Mouse (Mus musculus): ENCODE measurements around the gene Icos. TPM values are rescaled to one million over a fixed set of nuclear protein-coding genes. Genes with fewer than 3 reads are reported as not detected.

Gene Icos
- polyA plus RNA-seq, 1 experiment from 2014 or later, result 0.05 TPM

GRCm38 (mm10) chr1:61006229-61006628 is 28.5 kb downstream of the Icos start:
- Histone ChIP-seq H3K9me3 (ENCODE audit: control insufficient read depth, low read length) (no peaks in the 10 kb centered on the region), H3K4me1 (ENCODE audit: control insufficient read depth, insufficient read depth, low read depth, low read length) (no peaks in the 10 kb centered on the region), H3K4me2 (ENCODE audit: low read length) (no peak overlapping the region), H3K9ac (ENCODE audit: low read depth, low read length) (no peak overlapping the region), H3K36me3 (ENCODE audit: control insufficient read depth, insufficient read depth, low read length) (no peaks in the 10 kb centered on the region), H3K4me3 (ENCODE audit: low read length) (no peak overlapping the region), H3K27ac (ENCODE audit: low read depth, low read length) (no peak overlapping the region), H3K27me3 (replicated peaks; ENCODE audit: control insufficient read depth, insufficient read depth, low read length) (no peaks in the 10 kb centered on the region)
- ATAC-seq, result no peak
- WGBS, result 93% methylated on average over 2 of the region's 2 CpGs

DNA sequence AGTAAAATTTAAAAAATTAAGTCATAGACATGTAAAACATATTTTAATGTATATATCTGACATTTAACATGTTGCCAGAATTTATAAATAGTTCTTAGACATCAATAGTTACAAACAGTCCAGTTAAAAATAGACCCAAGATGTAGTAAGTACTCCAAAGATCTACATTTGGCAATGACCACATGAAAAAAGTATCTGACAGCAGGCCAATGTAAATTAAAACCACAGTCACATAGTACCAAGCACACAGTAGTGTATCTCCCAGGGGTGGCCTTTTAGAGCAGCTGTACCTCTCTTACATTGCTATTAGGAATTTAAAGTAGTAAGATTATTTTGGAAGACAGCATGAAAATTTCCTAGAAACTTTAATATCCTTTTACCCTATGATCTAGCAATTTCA is 29.8 kb downstream of the Icos start:
- Histone ChIP-seq H3K4me3 (ENCODE audit: low read length) (no peak overlapping the region), H3K27me3 (replicated peaks; ENCODE audit: control insufficient read depth, insufficient read depth, low read length) (no peaks in the 10 kb centered on the region), H3K9me3 (ENCODE audit: control insufficient read depth, low read length) (no peaks in the 10 kb centered on the region), H3K4me1 (ENCODE audit: control insufficient read depth, insufficient read depth, low read depth, low read length) (no peaks in the 10 kb centered on the region), H3K4me2 (ENCODE audit: low read length) (no peak overlapping the region), H3K27ac (ENCODE audit: low read depth, low read length) (no peak overlapping the region), H3K9ac (ENCODE audit: low read depth, low read length) (no peak overlapping the region), H3K36me3 (ENCODE audit: control insufficient read depth, insufficient read depth, low read length) (no peaks in the 10 kb centered on the region)
- ATAC-seq, result no peak

DNA sequence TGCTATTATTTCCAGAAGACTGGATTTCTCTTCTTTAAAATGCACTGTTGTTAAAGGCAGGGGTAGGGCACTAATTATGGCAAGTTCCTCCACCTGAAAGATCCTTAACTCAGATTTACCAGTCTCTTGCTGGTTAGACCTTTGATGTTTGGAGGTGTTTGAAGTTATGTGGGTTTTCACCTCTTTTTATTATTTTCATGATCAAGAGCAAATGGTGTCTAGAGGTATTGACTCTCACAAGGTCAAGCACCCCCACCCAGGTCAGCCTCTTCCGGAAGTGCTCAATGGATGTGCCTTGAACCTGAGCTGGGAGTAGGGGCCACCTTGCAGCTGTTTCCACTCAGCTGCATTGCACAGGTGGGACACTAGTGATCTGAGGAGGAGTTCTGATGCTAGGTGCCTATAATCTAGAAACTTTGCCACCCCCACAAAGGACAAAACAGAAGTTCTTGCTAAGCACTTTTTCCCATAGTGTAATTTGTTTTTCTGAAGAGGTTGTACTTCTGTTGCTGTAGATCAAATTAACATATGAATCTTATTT is 38.9 kb downstream of the Icos start:
- Histone ChIP-seq H3K9ac (ENCODE audit: low read depth, low read length) (no peak overlapping the region), H3K4me3 (ENCODE audit: low read length) (no peak overlapping the region), H3K36me3 (ENCODE audit: control insufficient read depth, insufficient read depth, low read length) (no peaks in the 10 kb centered on the region), H3K9me3 (ENCODE audit: control insufficient read depth, low read length) (no peaks in the 10 kb centered on the region), H3K4me1 (ENCODE audit: control insufficient read depth, insufficient read depth, low read depth, low read length) (no peaks in the 10 kb centered on the region), H3K4me2 (ENCODE audit: low read length) (no peak overlapping the region), H3K27me3 (replicated peaks; ENCODE audit: control insufficient read depth, insufficient read depth, low read length) (no peaks in the 10 kb centered on the region), H3K27ac (ENCODE audit: low read depth, low read length) (no peak overlapping the region)
- no peak for ATAC-seq
- WGBS, result 78% methylated on average over 1 of the region's 1 CpGs

- Histone ChIP-seq H3K36me3 (ENCODE audit: control insufficient read depth, insufficient read depth, low read length) (no peaks in the 10 kb centered on the region), H3K9me3 (ENCODE audit: control insufficient read depth, low read length) (no peaks in the 10 kb centered on the region), H3K4me1 (ENCODE audit: control insufficient read depth, insufficient read depth, low read depth, low read length) (no peaks in the 10 kb centered on the region), H3K4me3 (ENCODE audit: low read length) (no peak overlapping the region), H3K27me3 (replicated peaks; ENCODE audit: control insufficient read depth, insufficient read depth, low read length) (no peaks in the 10 kb centered on the region), H3K27ac (ENCODE audit: low read depth, low read length) (no peak overlapping the region), H3K4me2 (ENCODE audit: low read length) (no peak overlapping the region), H3K9ac (ENCODE audit: low read depth, low read length) (no peak overlapping the region)
- ATAC-seq, result no peak
- WGBS, result 85% methylated on average over 5 of the region's 5 CpGs
Observed at GRCm38 (mm10) chr1:61026712-61027111, 49.0 kb downstream of the Icos start.

DNA sequence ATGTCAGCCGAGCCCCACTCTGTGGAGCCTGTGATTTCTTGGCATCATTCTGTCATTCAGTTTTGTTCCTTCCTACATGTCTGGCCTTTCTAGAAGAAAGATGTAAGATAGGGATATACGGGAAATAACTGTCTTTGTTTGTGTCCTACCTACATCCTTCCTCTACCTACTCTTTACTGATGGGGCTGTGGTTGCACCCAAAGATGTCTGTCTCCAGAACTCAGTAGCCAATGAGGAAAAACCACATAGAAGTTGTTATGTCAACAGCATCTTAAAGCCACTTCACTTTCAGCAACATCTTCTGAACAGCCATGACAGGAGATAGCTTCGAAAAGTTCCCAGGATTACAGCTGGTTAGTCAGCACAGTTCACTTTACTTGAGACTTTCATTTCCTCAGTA is 49.8 kb downstream of the Icos start:
- Histone ChIP-seq H3K4me1 (ENCODE audit: control insufficient read depth, insufficient read depth, low read depth, low read length) (no peaks in the 10 kb centered on the region), H3K4me2 (ENCODE audit: low read length) (no peak overlapping the region), H3K9ac (ENCODE audit: low read depth, low read length) (no peak overlapping the region), H3K27me3 (replicated peaks; ENCODE audit: control insufficient read depth, insufficient read depth, low read length) (no peaks in the 10 kb centered on the region), H3K4me3 (ENCODE audit: low read length) (no peak overlapping the region), H3K36me3 (ENCODE audit: control insufficient read depth, insufficient read depth, low read length) (no peaks in the 10 kb centered on the region), H3K27ac (ENCODE audit: low read depth, low read length) (no peak overlapping the region), H3K9me3 (ENCODE audit: control insufficient read depth, low read length) (no peaks in the 10 kb centered on the region)
- WGBS, result 94% methylated on average over 3 of the region's 3 CpGs
- ATAC-seq, result no peak

GRCm38 (mm10) chr1:61029919-61030318 is 52.2 kb downstream of the Icos start:
- no peaks in the 10 kb centered on the region for H3K4me1 ChIP-seq (ENCODE audit: control insufficient read depth, insufficient read depth, low read depth, low read length)
- H3K9me3 ChIP-seq (ENCODE audit: control insufficient read depth, low read length), result no peaks in the 10 kb centered on the region
- H3K36me3 ChIP-seq (ENCODE audit: control insufficient read depth, insufficient read depth, low read length), result no peaks in the 10 kb centered on the region
- no peak for ATAC-seq
- no peak overlapping the region for H3K27ac ChIP-seq (ENCODE audit: low read depth, low read length)
- H3K9ac ChIP-seq (ENCODE audit: low read depth, low read length), result no peak overlapping the region
- no peaks in the 10 kb centered on the region for H3K27me3 ChIP-seq (replicated peaks; ENCODE audit: control insufficient read depth, insufficient read depth, low read length)
- H3K4me2 ChIP-seq (ENCODE audit: low read length), result no peak overlapping the region
- WGBS, result 45% methylated on average over 1 of the region's 1 CpGs
- H3K4me3 ChIP-seq (ENCODE audit: low read length), result no peak overlapping the region

GRCm38 (mm10) chr1:61030532-61030931 is 52.8 kb downstream of the Icos start:
- H3K4me3 ChIP-seq (ENCODE audit: low read length), result no peak overlapping the region
- no peak for ATAC-seq

DNA sequence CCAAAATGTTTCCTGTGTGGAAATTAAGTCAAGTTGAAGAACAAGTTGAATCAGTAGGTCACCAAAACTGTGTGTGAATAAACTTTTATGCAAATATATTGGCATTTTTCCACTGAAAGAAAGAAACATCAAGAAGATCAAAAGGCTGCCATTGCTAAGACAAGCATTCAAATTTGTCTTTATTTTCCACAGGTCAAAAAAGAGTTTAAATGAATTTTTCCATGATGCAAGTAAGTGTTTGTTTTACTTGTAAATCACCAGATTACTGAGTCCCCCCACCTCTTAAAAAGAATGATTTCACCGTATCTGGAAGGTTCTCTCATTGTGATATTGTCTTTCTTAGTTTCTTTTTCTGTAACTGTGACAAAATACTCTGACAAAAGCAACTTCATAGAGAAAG is 57.5 kb downstream of the Icos start:
- no peak overlapping the region for H3K9ac ChIP-seq (ENCODE audit: low read depth, low read length)
- H3K27ac ChIP-seq (ENCODE audit: low read depth, low read length), result no peak overlapping the region
- no peaks in the 10 kb centered on the region for H3K4me1 ChIP-seq (ENCODE audit: control insufficient read depth, insufficient read depth, low read depth, low read length)
- H3K9me3 ChIP-seq (ENCODE audit: control insufficient read depth, low read length), result no peaks in the 10 kb centered on the region
- no peak overlapping the region for H3K4me3 ChIP-seq (ENCODE audit: low read length)
- 81% methylated on average over 1 of the region's 1 CpGs for WGBS
- no peak overlapping the region for H3K4me2 ChIP-seq (ENCODE audit: low read length)
- H3K36me3 ChIP-seq (ENCODE audit: control insufficient read depth, insufficient read depth, low read length), result no peaks in the 10 kb centered on the region
- no peaks in the 10 kb centered on the region; the same call in 1 of the 2 replicates for H3K27me3 ChIP-seq (replicated peaks; ENCODE audit: control insufficient read depth, insufficient read depth, low read length)
- ATAC-seq, result no peak

More at GRCm38 (mm10) chr1:61030532-61030931, 52.8 kb downstream of the Icos start:
- Histone ChIP-seq H3K27me3 (replicated peaks; ENCODE audit: control insufficient read depth, insufficient read depth, low read length) (no peaks in the 10 kb centered on the region), H3K9ac (ENCODE audit: low read depth, low read length) (no peak overlapping the region), H3K27ac (ENCODE audit: low read depth, low read length) (no peak overlapping the region), H3K4me1 (ENCODE audit: control insufficient read depth, insufficient read depth, low read depth, low read length) (no peaks in the 10 kb centered on the region), H3K9me3 (ENCODE audit: control insufficient read depth, low read length) (no peaks in the 10 kb centered on the region), H3K36me3 (ENCODE audit: control insufficient read depth, insufficient read depth, low read length) (no peaks in the 10 kb centered on the region), H3K4me2 (ENCODE audit: low read length) (no peak overlapping the region)

- Histone ChIP-seq H3K4me3 (ENCODE audit: low read length) (no peak overlapping the region), H3K4me2 (ENCODE audit: low read length) (no peak overlapping the region), H3K4me1 (ENCODE audit: control insufficient read depth, insufficient read depth, low read depth, low read length) (no peaks in the 10 kb centered on the region), H3K9ac (ENCODE audit: low read depth, low read length) (no peak overlapping the region), H3K36me3 (ENCODE audit: control insufficient read depth, insufficient read depth, low read length) (no peaks in the 10 kb centered on the region), H3K9me3 (ENCODE audit: control insufficient read depth, low read length) (no peaks in the 10 kb centered on the region), H3K27me3 (replicated peaks; ENCODE audit: control insufficient read depth, insufficient read depth, low read length) (no peaks in the 10 kb centered on the region; the same call in 1 of the 2 replicates), H3K27ac (ENCODE audit: low read depth, low read length) (no peak overlapping the region)
- no peak for ATAC-seq
- WGBS, result 67% methylated on average over 4 of the region's 4 CpGs
Observed at GRCm38 (mm10) chr1:61038223-61038622, 60.5 kb downstream of the Icos start.

- 91% methylated on average over 4 of the region's 4 CpGs for WGBS
- Histone ChIP-seq H3K4me3 (ENCODE audit: low read length) (no peak overlapping the region), H3K27me3 (replicated peaks; ENCODE audit: control insufficient read depth, insufficient read depth, low read length) (no peaks in the 10 kb centered on the region; the same call in 1 of the 2 replicates), H3K27ac (ENCODE audit: low read depth, low read length) (no peak overlapping the region), H3K4me1 (ENCODE audit: control insufficient read depth, insufficient read depth, low read depth, low read length) (no peaks in the 10 kb centered on the region), H3K9me3 (ENCODE audit: control insufficient read depth, low read length) (no peaks in the 10 kb centered on the region), H3K36me3 (ENCODE audit: control insufficient read depth, insufficient read depth, low read length) (no peaks in the 10 kb centered on the region), H3K4me2 (ENCODE audit: low read length) (no peak overlapping the region), H3K9ac (ENCODE audit: low read depth, low read length) (no peak overlapping the region)
- no peak for ATAC-seq
Observed at GRCm38 (mm10) chr1:61039310-61039709, 61.6 kb downstream of the Icos start.
